Comparison of ENCODE assay signal across 13 mouse cellular contexts in the genomic region with DNA sequence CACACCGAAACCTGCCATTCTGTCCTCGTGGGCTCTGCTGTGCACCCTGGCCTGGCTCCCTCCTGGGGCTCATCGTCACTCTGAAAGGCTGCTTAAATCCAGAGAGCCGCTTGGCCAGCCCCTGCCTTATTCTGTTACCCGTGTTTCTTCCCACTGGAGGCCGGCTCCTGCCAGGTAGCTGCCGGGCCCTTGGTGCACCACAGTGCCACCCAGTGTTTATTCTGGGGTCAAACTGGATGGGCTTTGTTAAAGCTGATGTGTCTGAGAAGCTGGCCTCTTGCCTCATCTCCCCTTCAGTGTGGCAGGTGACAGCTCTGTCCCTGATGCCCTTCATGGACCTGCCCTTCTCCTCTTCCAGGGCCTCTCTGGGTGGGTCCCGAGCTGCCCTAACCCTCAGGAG.
DNase-seq lines count a peak whose midpoint lies in the region; ATAC-seq lines count a peak whose summit lies in the region.
"Had no signal": no experiment of that assay in that cellular context is flagged by ENCODE, and none has a peak within 500 bp of the region (broad histone marks: within the 10 kb centered on the region; RNA-seq: fewer than 3 reads in every experiment).

No protein-coding gene starts in this region.

- H3K4me2 ChIP-seq in hindbrain, embryonic 11.5 days (replicated peaks; ENCODE audit: low read depth, low read length), result no peak overlapping the region
- no peak overlapping the region for H3K4me2 ChIP-seq in hindbrain, embryonic 14.5 days (replicated peaks)
- no peak overlapping the region for H3K4me2 ChIP-seq in neural tube, embryonic 13.5 days
- no peak overlapping the region for H3K4me2 ChIP-seq in kidney, embryonic 16.5 days (replicated peaks; ENCODE audit: low read depth, low read length)
- H3K4me2 ChIP-seq: forebrain, embryonic 13.5 days; hindbrain, embryonic 15.5 days had no signal

- DNase-seq in hindbrain, embryonic 11.5 days (ENCODE audit: low spot score), result no peak
- DNase-seq in hindbrain, embryonic 14.5 days (ENCODE audit: low spot score), result no peak
- DNase-seq in neural tube, embryonic 10.5 days (ENCODE audit: extremely low spot score, low spot score), result no peak
- DNase-seq in yolk sac, embryonic 10.5 days (ENCODE audit: low spot score), result no peak
- no peak for DNase-seq in urinary bladder, adult 2 months (ENCODE audit: low spot score)
- DNase-seq: heart, adult 18-20 months; layer of hippocampus, adult 9-11 months; lung, postnatal 14 days had no signal

- 71% methylated on average over 8 of the region's 8 CpGs for whole genome bisulfite sequencing in hindbrain, embryonic 11.5 days
- WGBS in hindbrain, embryonic 14.5 days, result 55% methylated on average over 8 of the region's 8 CpGs
- 58% methylated on average over 8 of the region's 8 CpGs for WGBS in neural tube, embryonic 13.5 days
- 66% methylated on average over 8 of the region's 8 CpGs for WGBS in kidney, embryonic 16.5 days

- no peak for ATAC-seq in hindbrain, embryonic 11.5 days (ENCODE audit: low FRiP score)
- ATAC-seq in hindbrain, embryonic 14.5 days (ENCODE audit: low FRiP score), result no peak
- no peak for ATAC-seq in neural tube, embryonic 13.5 days (ENCODE audit: low read depth)
- 0 out of 2 replicates have a peak, but pooled peaks have one; percentile 11 for ATAC-seq in kidney, embryonic 16.5 days (ENCODE audit: low FRiP score, low TSS enrichment)
- ATAC-seq: forebrain, embryonic 13.5 days had no signal

- H3K9ac ChIP-seq in hindbrain, embryonic 11.5 days (ENCODE audit: low read depth, low read length), result no peak overlapping the region
- no peak overlapping the region for H3K9ac ChIP-seq in hindbrain, embryonic 14.5 days
- no peak overlapping the region for H3K9ac ChIP-seq in neural tube, embryonic 13.5 days
- no peak overlapping the region for H3K9ac ChIP-seq in kidney, embryonic 16.5 days (replicated peaks; ENCODE audit: low read length)
- H3K9ac ChIP-seq: forebrain, embryonic 13.5 days; hindbrain, embryonic 15.5 days had no signal

- peak overlapping the region; percentile 5; the same call in 1 of the 2 replicates for H3K27ac ChIP-seq in hindbrain, embryonic 11.5 days (ENCODE audit: low read depth, low read length)
- H3K27ac ChIP-seq in hindbrain, embryonic 14.5 days, result no peak overlapping the region
- H3K27ac ChIP-seq in neural tube, embryonic 13.5 days (replicated peaks), result peak overlapping the region; percentile 80; the same call in 1 of the 2 replicates
- no peak overlapping the region for H3K27ac ChIP-seq in kidney, embryonic 16.5 days (ENCODE audit: low read length)
- H3K27ac ChIP-seq: forebrain, embryonic 13.5 days had no signal

- no peaks in the 10 kb centered on the region for H3K9me3 ChIP-seq in hindbrain, embryonic 11.5 days (ENCODE audit: control insufficient read depth, low read length)
- no peaks in the 10 kb centered on the region for H3K9me3 ChIP-seq in hindbrain, embryonic 14.5 days (ENCODE audit: control insufficient read depth, low read length)
- H3K9me3 ChIP-seq in neural tube, embryonic 13.5 days, result no peaks in the 10 kb centered on the region
- H3K9me3 ChIP-seq in kidney, embryonic 16.5 days (ENCODE audit: low read length), result 0 out of 2 replicates have a peak, but pooled peaks cover 4% of the 10 kb centered on the region
- H3K9me3 ChIP-seq: forebrain, embryonic 13.5 days; hindbrain, embryonic 15.5 days had no signal

- H3K4me1 ChIP-seq in hindbrain, embryonic 11.5 days (replicated peaks; ENCODE audit: control insufficient read depth, insufficient read depth, low read length), result no peaks in the 10 kb centered on the region; the same call in 1 of the 2 replicates
- H3K4me1 ChIP-seq in hindbrain, embryonic 14.5 days (replicated peaks; ENCODE audit: control insufficient read depth, insufficient read depth, low read length), result peaks cover 25% of the 10 kb centered on the region
- peaks cover 41% of the 10 kb centered on the region for H3K4me1 ChIP-seq in neural tube, embryonic 13.5 days (replicated peaks)
- H3K4me1 ChIP-seq in kidney, embryonic 16.5 days (ENCODE audit: insufficient read depth, low read length), result no peaks in the 10 kb centered on the region

- H3K4me3 ChIP-seq in hindbrain, embryonic 11.5 days (ENCODE audit: low read depth, low read length), result no peak overlapping the region
- H3K4me3 ChIP-seq in hindbrain, embryonic 14.5 days (replicated peaks; ENCODE audit: low read length), result no peak overlapping the region
- H3K4me3 ChIP-seq in neural tube, embryonic 13.5 days, result no peak overlapping the region
- no peak overlapping the region for H3K4me3 ChIP-seq in kidney, embryonic 16.5 days (ENCODE audit: low read length)
- H3K4me3 ChIP-seq: forebrain, embryonic 13.5 days; hindbrain, embryonic 15.5 days had no signal

- no peaks in the 10 kb centered on the region for H3K36me3 ChIP-seq in hindbrain, embryonic 11.5 days (ENCODE audit: control insufficient read depth, insufficient read depth, low read length)
- peaks cover 7% of the 10 kb centered on the region; the same call in 1 of the 2 replicates for H3K36me3 ChIP-seq in hindbrain, embryonic 14.5 days (replicated peaks; ENCODE audit: control insufficient read depth, insufficient read depth)
- peaks cover 15% of the 10 kb centered on the region for H3K36me3 ChIP-seq in neural tube, embryonic 13.5 days
- H3K36me3 ChIP-seq in kidney, embryonic 16.5 days (ENCODE audit: insufficient read depth, low read length), result peaks cover 4% of the 10 kb centered on the region; the same call in 1 of the 2 replicates
- H3K36me3 ChIP-seq: G1E; hindbrain, embryonic 15.5 days had no signal

- H3K27me3 ChIP-seq in hindbrain, embryonic 11.5 days (ENCODE audit: control insufficient read depth, insufficient read depth, low read length), result no peaks in the 10 kb centered on the region
- no peaks in the 10 kb centered on the region for H3K27me3 ChIP-seq in hindbrain, embryonic 14.5 days (ENCODE audit: control insufficient read depth, insufficient read depth, low read length)
- no peaks in the 10 kb centered on the region for H3K27me3 ChIP-seq in neural tube, embryonic 13.5 days
- no peaks in the 10 kb centered on the region for H3K27me3 ChIP-seq in kidney, embryonic 16.5 days (ENCODE audit: insufficient read depth, low read length)
- H3K27me3 ChIP-seq: forebrain, embryonic 13.5 days; hindbrain, embryonic 15.5 days had no signal

Comparison
In these comparisons a context has a peak if more than half of its experiments do, and no peak if none do; other contexts are left out.
1. H3K27ac ChIP-seq: peak in hindbrain, embryonic 11.5 days (single experiment) and neural tube, embryonic 13.5 days (single experiment); none in hindbrain, embryonic 14.5 days (single experiment) and kidney, embryonic 16.5 days (single experiment).